Mouse (Mus musculus) frontal cortex, adult 2 months (tissue): ENCODE results near the gene Dglucy. TPM values are rescaled to one million over a fixed set of nuclear protein-coding genes. Genes with fewer than 3 reads are reported as not detected.

Source experiments
- DNase-seq, 2 experiments: peaks; one replicate each; pipeline ENCODE4 v3.0.0; 2022; ENCODE audit warnings: low spot score in 1 of 2; ENCODE audit errors: extremely low spot score in 1 of 2
- polyA plus RNA-seq: library from polyadenylated mRNA; depleted of rRNA; stranded (reverse); fragments of >200 nt; gene quantifications from 2 replicates; pipeline ENCODE4 v1.2.3, GENCODE M21; 2012

Gene Dglucy
- polyA plus RNA-seq, 1 experiment, result 9.4 TPM

GRCm38 (mm10) chr12:100837208-100837607 is 58.4 kb downstream of the Dglucy start:
- no peak for DNase-seq

- no peak for DNase-seq
Measured at GRCm38 (mm10) chr12:100839079-100839600, 60.3 kb downstream of the Dglucy start.

- no peak for DNase-seq
Measured at GRCm38 (mm10) chr12:100839926-100840325, 61.1 kb downstream of the Dglucy start.

GRCm38 (mm10) chr12:100841211-100841792 is 62.4 kb downstream of the Dglucy start:
- DNase-seq, result peak; percentile 44 to 93

GRCm38 (mm10) chr12:100843171-100843570 is 64.3 kb downstream of the Dglucy start:
- DNase-seq, result no peak

- DNase-seq, result no peak
Measured at GRCm38 (mm10) chr12:100844546-100844945, 65.7 kb downstream of the Dglucy start.

- no peak for DNase-seq
Measured at GRCm38 (mm10) chr12:100845829-100846228, 67.0 kb downstream of the Dglucy start.

- DNase-seq, result no peak
Measured at GRCm38 (mm10) chr12:100846566-100846965, 67.7 kb downstream of the Dglucy start.

GRCm38 (mm10) chr12:100847437-100848080 is 68.7 kb downstream of the Dglucy start:
- no peak for DNase-seq

GRCm38 (mm10) chr12:100849421-100850138 is 70.7 kb downstream of the Dglucy start:
- DNase-seq, result peak; percentile 28 to 81

GRCm38 (mm10) chr12:100852370-100852769 is 73.5 kb downstream of the Dglucy start:
- DNase-seq, result no peak

- DNase-seq, result no peak
Measured at GRCm38 (mm10) chr12:100856337-100856736, 77.5 kb downstream of the Dglucy start.

GRCm38 (mm10) chr12:100857791-100858190 is 78.9 kb downstream of the Dglucy start:
- no peak for DNase-seq

- no peak for DNase-seq
Measured at GRCm38 (mm10) chr12:100862272-100862671, 83.4 kb downstream of the Dglucy start.

- DNase-seq, result no peak
Measured at GRCm38 (mm10) chr12:100862856-100863446, 84.1 kb downstream of the Dglucy start.

GRCm38 (mm10) chr12:100865072-100865471 is 86.2 kb downstream of the Dglucy start:
- no peak for DNase-seq

- DNase-seq, result no peak
Measured at GRCm38 (mm10) chr12:100865509-100866078, 86.7 kb downstream of the Dglucy start.

- no peak for DNase-seq
Measured at GRCm38 (mm10) chr12:100867097-100867496, 88.2 kb downstream of the Dglucy start.

- DNase-seq, result peak in 1 of 2 experiments; percentile 43
Measured at GRCm38 (mm10) chr12:100868049-100868622, 89.3 kb downstream of the Dglucy start.

GRCm38 (mm10) chr12:100871234-100871633 is 92.4 kb downstream of the Dglucy start:
- DNase-seq, result no peak
